Mouse (Mus musculus): ENCODE measurements around the gene 2410002F23Rik. TPM values are rescaled to one million over a fixed set of nuclear protein-coding genes. Genes with fewer than 3 reads are reported as not detected.

The 2410002F23Rik gene
- polyA plus RNA-seq, 1 experiment: 66.3 TPM

- Histone ChIP-seq H3K27ac (ENCODE audit: insufficient read depth, low read depth, low read length) (peak within 1 kb of the TSS; percentile 2; the same call in 1 of the 2 replicates), H3K4me1 (ENCODE audit: control insufficient read depth, insufficient read depth, insufficient read length, low read length) (peaks cover 13% of the 10 kb centered on the region; the same call in 1 of the 2 replicates), H3K36me3 (ENCODE audit: control insufficient read depth, insufficient read depth, low read length) (no peaks in the 10 kb centered on the region), H3K27me3 (ENCODE audit: control insufficient read depth, insufficient read depth, low read length) (no peaks in the 10 kb centered on the region), H3K4me3 (ENCODE audit: low read depth, low read length) (no peak within 1 kb of the TSS)
- WGBS: 7% methylated on average over 1 of the region's 1 CpGs
- TF ChIP-seq POLR2A (IDR thresholded peaks at IDR 0.05; ENCODE audit: low read depth, low read length) (no peak), CTCF (IDR thresholded peaks at IDR 0.05; ENCODE audit: extremely low read depth, insufficient read length, insufficient replicate concordance, low read depth, low read length) (no peak)
Observed at GRCm38 (mm10) chr7:44225076-44225475, 21.4 kb upstream of the 2410002F23Rik start, which contains the start of gene Klk1. Gene Klk1 (plus strand): TSS chr7:44225360.

GRCm38 (mm10) chr7:44235909-44236308, 10.6 kb upstream of the 2410002F23Rik start, which contains the start of gene Gm36864:
Gene Gm36864 (plus strand): TSS chr7:44236177.
- Histone ChIP-seq H3K27ac (ENCODE audit: insufficient read depth, low read depth, low read length) (no peak within 1 kb of the TSS), H3K4me3 (ENCODE audit: low read depth, low read length) (no peak within 1 kb of the TSS), H3K4me1 (ENCODE audit: control insufficient read depth, insufficient read depth, insufficient read length, low read length) (peaks cover 3% of the 10 kb centered on the region; the same call in 1 of the 2 replicates), H3K36me3 (ENCODE audit: control insufficient read depth, insufficient read depth, low read length) (no peaks in the 10 kb centered on the region), H3K27me3 (ENCODE audit: control insufficient read depth, insufficient read depth, low read length) (no peaks in the 10 kb centered on the region)
- 62% methylated on average over 3 of the region's 3 CpGs for WGBS
- TF ChIP-seq CTCF (IDR thresholded peaks at IDR 0.05; ENCODE audit: extremely low read depth, insufficient read length, insufficient replicate concordance, low read depth, low read length) (no peak), POLR2A (IDR thresholded peaks at IDR 0.05; ENCODE audit: low read depth, low read length) (no peak)

GRCm38 (mm10) chr7:44239913-44240312, 6.6 kb upstream of the 2410002F23Rik start:
- H3K27me3 ChIP-seq (ENCODE audit: control insufficient read depth, insufficient read depth, low read length): no peaks in the 10 kb centered on the region
- H3K4me1 ChIP-seq (ENCODE audit: control insufficient read depth, insufficient read depth, insufficient read length, low read length): peaks cover 6% of the 10 kb centered on the region; the same call in 1 of the 2 replicates
- H3K27ac ChIP-seq (ENCODE audit: insufficient read depth, low read depth, low read length): no peak overlapping the region
- no peak overlapping the region for H3K4me3 ChIP-seq (ENCODE audit: low read depth, low read length)
- 60% methylated on average over 2 of the region's 2 CpGs for WGBS
- TF ChIP-seq POLR2A (IDR thresholded peaks at IDR 0.05; ENCODE audit: low read depth, low read length): no peak
- TF ChIP-seq CTCF (IDR thresholded peaks at IDR 0.05; ENCODE audit: extremely low read depth, insufficient read length, insufficient replicate concordance, low read depth, low read length): no peak
- H3K36me3 ChIP-seq (ENCODE audit: control insufficient read depth, insufficient read depth, low read length): no peaks in the 10 kb centered on the region

- Histone ChIP-seq H3K4me3 (ENCODE audit: low read depth, low read length) (no peak overlapping the region), H3K27me3 (ENCODE audit: control insufficient read depth, insufficient read depth, low read length) (no peaks in the 10 kb centered on the region), H3K27ac (ENCODE audit: insufficient read depth, low read depth, low read length) (peak overlapping the region; percentile 64), H3K4me1 (ENCODE audit: control insufficient read depth, insufficient read depth, insufficient read length, low read length) (peaks cover 11% of the 10 kb centered on the region; the same call in 1 of the 2 replicates), H3K36me3 (ENCODE audit: control insufficient read depth, insufficient read depth, low read length) (no peaks in the 10 kb centered on the region)
- WGBS: 16% methylated on average over 1 of the region's 1 CpGs
- TF ChIP-seq POLR2A (IDR thresholded peaks at IDR 0.05; ENCODE audit: low read depth, low read length) (no peak), CTCF (IDR thresholded peaks at IDR 0.05; ENCODE audit: extremely low read depth, insufficient read length, insufficient replicate concordance, low read depth, low read length) (no peak)
Observed at GRCm38 (mm10) chr7:44240712-44241111, 5.8 kb upstream of the 2410002F23Rik start.

- WGBS: 66% methylated on average over 2 of the region's 2 CpGs
- Histone ChIP-seq H3K27me3 (ENCODE audit: control insufficient read depth, insufficient read depth, low read length) (no peaks in the 10 kb centered on the region), H3K27ac (ENCODE audit: insufficient read depth, low read depth, low read length) (peak overlapping the region; percentile 64; the same call in 1 of the 2 replicates), H3K4me3 (ENCODE audit: low read depth, low read length) (no peak overlapping the region), H3K36me3 (ENCODE audit: control insufficient read depth, insufficient read depth, low read length) (no peaks in the 10 kb centered on the region), H3K4me1 (ENCODE audit: control insufficient read depth, insufficient read depth, insufficient read length, low read length) (peaks cover 11% of the 10 kb centered on the region; the same call in 1 of the 2 replicates)
- TF ChIP-seq CTCF (IDR thresholded peaks at IDR 0.05; ENCODE audit: extremely low read depth, insufficient read length, insufficient replicate concordance, low read depth, low read length) (no peak), POLR2A (IDR thresholded peaks at IDR 0.05; ENCODE audit: low read depth, low read length) (no peak)
Observed at GRCm38 (mm10) chr7:44241163-44241562, 5.4 kb upstream of the 2410002F23Rik start.

- Histone ChIP-seq H3K4me1 (ENCODE audit: control insufficient read depth, insufficient read depth, insufficient read length, low read length) (peaks cover 11% of the 10 kb centered on the region; the same call in 1 of the 2 replicates), H3K4me3 (ENCODE audit: low read depth, low read length) (no peak overlapping the region), H3K36me3 (ENCODE audit: control insufficient read depth, insufficient read depth, low read length) (peaks cover 3% of the 10 kb centered on the region; the same call in 1 of the 2 replicates), H3K27me3 (ENCODE audit: control insufficient read depth, insufficient read depth, low read length) (no peaks in the 10 kb centered on the region), H3K27ac (ENCODE audit: insufficient read depth, low read depth, low read length) (no peak overlapping the region)
- TF ChIP-seq POLR2A (IDR thresholded peaks at IDR 0.05; ENCODE audit: low read depth, low read length): no peak
- TF ChIP-seq CTCF (IDR thresholded peaks at IDR 0.05; ENCODE audit: extremely low read depth, insufficient read length, insufficient replicate concordance, low read depth, low read length): no peak
- 52% methylated on average over 1 of the region's 1 CpGs for WGBS
Observed at GRCm38 (mm10) chr7:44244080-44244479, 2.4 kb upstream of the 2410002F23Rik start.

GRCm38 (mm10) chr7:44246984-44247470, 505 bp downstream of the 2410002F23Rik start:
- Histone ChIP-seq H3K27ac (ENCODE audit: insufficient read depth, low read depth, low read length) (peak overlapping the region; percentile 24; the same call in 1 of the 2 replicates), H3K4me1 (ENCODE audit: control insufficient read depth, insufficient read depth, insufficient read length, low read length) (peaks cover 5% of the 10 kb centered on the region), H3K27me3 (ENCODE audit: control insufficient read depth, insufficient read depth, low read length) (no peaks in the 10 kb centered on the region), H3K4me3 (ENCODE audit: low read depth, low read length) (peak overlapping the region; percentile 75), H3K36me3 (ENCODE audit: control insufficient read depth, insufficient read depth, low read length) (peaks cover 21% of the 10 kb centered on the region)
- under 1% methylated on average over 23 of the region's 23 CpGs for WGBS
- TF ChIP-seq CTCF (IDR thresholded peaks at IDR 0.05; ENCODE audit: extremely low read depth, insufficient read length, insufficient replicate concordance, low read depth, low read length) (no peak), POLR2A (IDR thresholded peaks at IDR 0.05; ENCODE audit: low read depth, low read length) (no peak)
